Comparison of ENCODE assay signal across 8 mouse cellular contexts in genomic region chr16:38506041-38506634, GRCm38 (mm10). TPM values are rescaled to one million over a fixed set of nuclear protein-coding genes. Genes with fewer than 3 reads are reported as not detected.
DNase-seq lines count a peak whose midpoint lies in the region; ATAC-seq lines count a peak whose summit lies in the region.

No protein-coding gene starts in this region.

- H3K27me3 ChIP-seq in limb, embryonic 11.5 days (ENCODE audit: control insufficient read depth, insufficient read depth, low read length) = no peaks in the 10 kb centered on the region
- no peaks in the 10 kb centered on the region for H3K27me3 ChIP-seq in midbrain, embryonic 13.5 days

- no peaks in the 10 kb centered on the region for H3K4me1 ChIP-seq in limb, embryonic 11.5 days (ENCODE audit: control insufficient read depth, insufficient read depth, low read length)
- no peaks in the 10 kb centered on the region for H3K4me1 ChIP-seq in midbrain, embryonic 13.5 days (replicated peaks)

- H3K27ac ChIP-seq in limb, embryonic 11.5 days (replicated peaks; ENCODE audit: low read depth, low read length) = no peak overlapping the region
- H3K27ac ChIP-seq in midbrain, embryonic 13.5 days = no peak overlapping the region

- H3K4me3 ChIP-seq in limb, embryonic 11.5 days (ENCODE audit: low read depth, low read length) = no peak overlapping the region
- no peak overlapping the region for H3K4me3 ChIP-seq in midbrain, embryonic 13.5 days (replicated peaks)

- 0 out of 2 replicates have a peak, but pooled peaks have one; percentile 54 for ATAC-seq in limb, embryonic 11.5 days (ENCODE audit: insufficient number of reproducible peaks, low FRiP score, low TSS enrichment, low read depth)
- ATAC-seq in midbrain, embryonic 13.5 days = peak; percentile 92

- H3K9me3 ChIP-seq in limb, embryonic 11.5 days (ENCODE audit: control insufficient read depth, low read length) = no peaks in the 10 kb centered on the region
- no peaks in the 10 kb centered on the region for H3K9me3 ChIP-seq in midbrain, embryonic 13.5 days

- peaks cover 11% of the 10 kb centered on the region; the same call in 1 of the 2 replicates for H3K36me3 ChIP-seq in limb, embryonic 11.5 days (ENCODE audit: control insufficient read depth, insufficient read depth, low read length)
- peaks cover 65% of the 10 kb centered on the region for H3K36me3 ChIP-seq in midbrain, embryonic 13.5 days

- DNase-seq in B cell, adult 2 months = peak; percentile 71 to 72
- DNase-seq in adrenal gland, adult 18-20 months (ENCODE audit: low spot score in 2 of 2) = peak; percentile 51 to 56
- peak; percentile 61 for DNase-seq in embryo, embryonic 11.5 days (ENCODE audit: low read depth, low spot score)
- DNase-seq in heart, adult 8-10 months (ENCODE audit: low spot score) = peak; percentile 69
- DNase-seq in kidney, adult 8-10 months = peak; percentile 44 to 59
- peak; percentile 73 for DNase-seq in limb, embryonic 11.5 days (ENCODE audit: low spot score)
- DNase-seq in spleen, postnatal 4 days (ENCODE audit: low spot score in 2 of 2) = peak; percentile 60 to 77

- H3K4me2 ChIP-seq in limb, embryonic 11.5 days (ENCODE audit: low read depth, severe bottlenecking) = no peak overlapping the region
- H3K4me2 ChIP-seq in midbrain, embryonic 13.5 days (replicated peaks) = no peak overlapping the region

- H3K9ac ChIP-seq in limb, embryonic 11.5 days (ENCODE audit: low read length) = no peak overlapping the region
- no peak overlapping the region for H3K9ac ChIP-seq in midbrain, embryonic 13.5 days (replicated peaks)

- WGBS in limb, embryonic 11.5 days = 80% methylated on average over 4 of the region's 4 CpGs
- WGBS in midbrain, embryonic 13.5 days = 74% methylated on average over 4 of the region's 4 CpGs

RNA-seq across cellular contexts. Expression of gene Timmdc1, which starts 16.3 kb away (rescaled TPM):
- 10 to 100 TPM; 43.9 to 51.5 TPM for total RNA-seq in adrenal gland, adult 18-20 months (2021)
- 10 to 100 TPM; 63.6 to 71.6 (median 66.7) TPM for total RNA-seq in heart, adult 8-10 months (2022)
- 25.1 and 28.9 TPM in 2 replicates for polyA plus RNA-seq in limb, embryonic 11.5 days (2014; fragmentation: Nextera tagmentation; extraction: Ambion mirVana)
- 41.3 and 42.5 TPM in 2 replicates for polyA plus RNA-seq in midbrain, embryonic 13.5 days (2015; fragmentation: Nextera tagmentation; extraction: Ambion mirVana)

RNA-seq across cellular contexts. Expression of gene Poglut1, which starts 43.9 kb away (rescaled TPM):
- 10 to 100 TPM; 27.8 to 29.3 TPM for total RNA-seq in adrenal gland, adult 18-20 months (2021)
- total RNA-seq in heart, adult 8-10 months (2022) = 10 to 100 TPM; 10.7 to 12.3 (median 11.2) TPM
- 72.9 and 78.9 TPM in 2 replicates for polyA plus RNA-seq in limb, embryonic 11.5 days (2014; fragmentation: Nextera tagmentation; extraction: Ambion mirVana)
- polyA plus RNA-seq in midbrain, embryonic 13.5 days (2015; fragmentation: Nextera tagmentation; extraction: Ambion mirVana) = 65.3 and 66.4 TPM in 2 replicates

RNA-seq across cellular contexts. Expression of gene Cd80, which starts 50.8 kb away (rescaled TPM):
- total RNA-seq in adrenal gland, adult 18-20 months (2021) = under 1 TPM; 0.53 to 0.70 TPM
- total RNA-seq in heart, adult 8-10 months (2022) = 1 to 10 TPM in 1 of 4 experiments, under 1 TPM in 3; 0.54 to 1.3 (median 0.77) TPM
- polyA plus RNA-seq in limb, embryonic 11.5 days (2014; fragmentation: Nextera tagmentation; extraction: Ambion mirVana) = 0.21 and 0.34 TPM in 2 replicates
- polyA plus RNA-seq in midbrain, embryonic 13.5 days (2015; fragmentation: Nextera tagmentation; extraction: Ambion mirVana) = 0.54 and 0.69 TPM in 2 replicates

RNA-seq across cellular contexts. Expression of gene Tmem39a, which starts 52.4 kb away (rescaled TPM):
- total RNA-seq in adrenal gland, adult 18-20 months (2021) = 10 to 100 TPM; 71.5 to 78.4 TPM
- 10 to 100 TPM; 16.0 to 23.6 (median 17.4) TPM for total RNA-seq in heart, adult 8-10 months (2022)
- 131 and 135 TPM in 2 replicates for polyA plus RNA-seq in limb, embryonic 11.5 days (2014; fragmentation: Nextera tagmentation; extraction: Ambion mirVana)
- polyA plus RNA-seq in midbrain, embryonic 13.5 days (2015; fragmentation: Nextera tagmentation; extraction: Ambion mirVana) = 40.6 and 47.1 TPM in 2 replicates

RNA-seq across cellular contexts. Expression of gene Adprh, which starts 53.6 kb away (rescaled TPM):
- 10 to 100 TPM; 32.8 to 39.6 TPM for total RNA-seq in adrenal gland, adult 18-20 months (2021)
- 10 to 100 TPM; 23.8 to 24.8 (median 24.0) TPM for total RNA-seq in heart, adult 8-10 months (2022)
- polyA plus RNA-seq in limb, embryonic 11.5 days (2014; fragmentation: Nextera tagmentation; extraction: Ambion mirVana) = 135 and 141 TPM in 2 replicates
- polyA plus RNA-seq in midbrain, embryonic 13.5 days (2015; fragmentation: Nextera tagmentation; extraction: Ambion mirVana) = 156 and 157 TPM in 2 replicates
